Mouse (Mus musculus) neural tube, embryonic 13.5 days (tissue): ENCODE results near the gene Olfr666. TPM values are rescaled to one million over a fixed set of nuclear protein-coding genes. Genes with fewer than 3 reads are reported as not detected.
"Not testable (repeated sequence)": the region's sequence is repeated elsewhere in the genome, so short reads cannot be mapped to it uniquely, and the experiment has no call there.

Source experiments
- ATAC-seq: fragments of 200-750 bp; cut with Nextera tagmentation; 2 replicates; pipeline ENCODE4 v1.8.0; 2017; ENCODE audit warnings: low read depth, mild to moderate bottlenecking, moderate TSS enrichment, moderate library complexity
- H3K27ac ChIP-seq: fragments of 300-500 bp; sonication (generic); replicated peaks from 2 replicates; pipeline ENCODE4 v1.5.1; 2015; ENCODE audit warnings: moderate library complexity, mild to moderate bottlenecking, inconsistent platforms
- H3K27me3 ChIP-seq: fragments of 300-500 bp; sonication (generic); 2 replicates; pipeline ENCODE4 v1.6.1; 2015; ENCODE audit warnings: mild to moderate bottlenecking, inconsistent platforms
- H3K36me3 ChIP-seq: fragments of 300-500 bp; sonication (generic); 2 replicates; pipeline ENCODE4 v1.6.1; 2015; ENCODE audit warnings: mild to moderate bottlenecking, inconsistent platforms
- H3K4me1 ChIP-seq: fragments of 300-500 bp; sonication (generic); replicated peaks from 2 replicates; pipeline ENCODE4 v1.6.1; 2015; ENCODE audit warnings: inconsistent platforms
- H3K4me2 ChIP-seq: fragments of 300-500 bp; sonication (generic); 2 replicates; pipeline ENCODE4 v1.6.1; 2015; ENCODE audit warnings: inconsistent platforms, mild to moderate bottlenecking, moderate library complexity
- H3K4me3 ChIP-seq: fragments of 300-500 bp; sonication (generic); 2 replicates; pipeline ENCODE4 v1.5.1; 2015; ENCODE audit warnings: mild to moderate bottlenecking, inconsistent platforms
- H3K9ac ChIP-seq: fragments of 300-500 bp; sonication (generic); 2 replicates; pipeline ENCODE4 v1.6.1; 2015; ENCODE audit warnings: moderate library complexity, mild to moderate bottlenecking, inconsistent platforms
- H3K9me3 ChIP-seq: fragments of 300-500 bp; sonication (generic); 2 replicates; pipeline ENCODE4 v1.6.1; 2016; ENCODE audit warnings: inconsistent platforms
- WGBS: fragments of 180-500 bp; shearing (Covaris S2); methylation state at CpG from one replicate; pipeline ENCODE4 v1.1.7; 2015; 5-methylcytosine and 5-hydroxymethylcytosine counted together
- polyA plus RNA-seq: library from polyadenylated mRNA; unstranded; fragments of >200 nt; fragmentation: Nextera tagmentation; extraction: Ambion mirVana; gene quantifications from 2 replicates; pipeline ENCODE4 v1.2.1, GENCODE M21; 2015

Gene Olfr666
- polyA plus RNA-seq, result not detected in 2 replicates

- Histone ChIP-seq H3K36me3 (no peaks in the 10 kb centered on the region), H3K9ac (no peak within 1 kb of the TSS), H3K27ac (no peak within 1 kb of the TSS), H3K27me3 (no peaks in the 10 kb centered on the region), H3K4me3 (no peak within 1 kb of the TSS), H3K9me3 (no peaks in the 10 kb centered on the region), H3K4me1 (no peaks in the 10 kb centered on the region), H3K4me2 (no peak within 1 kb of the TSS)
- no peak for ATAC-seq
- 91% methylated on average over 2 of the region's 2 CpGs for WGBS
These were observed at the start of gene Olfr666 for GRCm38 (mm10) chr7:104895852-104896251. Gene Olfr666 (minus strand): TSS chr7:104895952.

DNA sequence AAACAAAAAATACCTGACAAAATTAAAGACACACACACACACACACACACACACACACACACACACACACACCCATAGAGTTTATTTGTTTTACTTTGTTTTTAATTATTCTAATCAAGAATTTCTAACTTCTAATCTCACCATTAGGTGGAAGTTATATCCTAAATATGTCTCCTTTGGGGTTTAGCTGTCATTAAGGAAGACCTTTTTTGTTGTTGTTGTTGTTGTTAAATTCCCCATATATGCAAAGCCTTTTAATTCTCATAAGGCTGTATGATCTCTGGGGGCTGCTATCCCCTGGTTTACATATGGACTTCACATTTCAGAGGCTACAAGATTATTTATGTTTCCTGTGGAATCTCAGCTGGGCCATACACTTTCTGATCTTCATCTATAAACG, 38.2 kb upstream of the Olfr666 start, which contains the start of gene Olfr669:
TSS of gene Olfr669 (plus strand) at position 301 of the 400 bp plus-strand sequence.
- Histone ChIP-seq H3K36me3 (no peaks in the 10 kb centered on the region), H3K27me3 (no peaks in the 10 kb centered on the region), H3K4me3 (no peak within 1 kb of the TSS), H3K27ac (no peak within 1 kb of the TSS), H3K9ac (no peak within 1 kb of the TSS), H3K4me2 (no peak within 1 kb of the TSS), H3K9me3 (no peaks in the 10 kb centered on the region), H3K4me1 (no peaks in the 10 kb centered on the region)
- WGBS, result 84% methylated on average over 1 of the region's 1 CpGs
- ATAC-seq, result no peak

GRCm38 (mm10) chr7:104927957-104928356, 32.2 kb upstream of the Olfr666 start, which contains the start of gene Olfr668:
Gene Olfr668 (minus strand): TSS chr7:104928057.
- WGBS, result 84% methylated on average over 1 of the region's 1 CpGs
- ATAC-seq, result no peak
- H3K9ac ChIP-seq, result no peak within 1 kb of the TSS

DNA sequence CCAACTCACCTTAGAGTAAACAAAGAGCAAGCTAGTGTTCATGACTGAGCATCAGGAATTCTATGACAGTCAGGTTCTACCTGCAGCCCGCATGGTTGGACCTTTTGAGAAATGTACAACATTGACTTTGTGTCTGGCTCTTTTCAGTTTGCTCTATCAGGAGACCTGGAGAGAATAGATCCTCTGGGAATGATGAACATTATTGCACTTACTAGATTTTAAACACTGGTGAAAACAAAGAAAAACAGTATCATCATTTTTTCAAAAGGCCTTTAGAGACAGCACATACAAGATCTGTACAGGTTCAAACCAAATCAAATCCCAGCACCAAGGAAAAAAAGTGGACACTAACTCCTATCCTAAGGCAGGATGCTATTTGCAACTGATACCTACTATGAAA, 25.6 kb upstream of the Olfr666 start, which contains the start of gene Olfr667:
TSS of gene Olfr667 (minus strand) at position 101 of the 400 bp plus-strand sequence.
- no peaks in the 10 kb centered on the region for H3K27me3 ChIP-seq
- H3K4me3 ChIP-seq, result no peak within 1 kb of the TSS
- H3K9me3 ChIP-seq, result no peaks in the 10 kb centered on the region
- no peak within 1 kb of the TSS for H3K4me2 ChIP-seq
- H3K27ac ChIP-seq, result no peak within 1 kb of the TSS
- H3K36me3 ChIP-seq, result no peaks in the 10 kb centered on the region
- 85% methylated on average over 1 of the region's 1 CpGs for WGBS
- H3K4me1 ChIP-seq, result no peaks in the 10 kb centered on the region
- H3K9ac ChIP-seq, result no peak within 1 kb of the TSS
- no peak for ATAC-seq

More at GRCm38 (mm10) chr7:104927957-104928356, 32.2 kb upstream of the Olfr666 start, which contains the start of gene Olfr668:
- no peaks in the 10 kb centered on the region for H3K27me3 ChIP-seq
- no peak within 1 kb of the TSS for H3K4me3 ChIP-seq
- no peak within 1 kb of the TSS for H3K27ac ChIP-seq
- H3K9me3 ChIP-seq, result no peaks in the 10 kb centered on the region
- no peaks in the 10 kb centered on the region for H3K4me1 ChIP-seq
- H3K4me2 ChIP-seq, result no peak within 1 kb of the TSS
- H3K36me3 ChIP-seq, result no peaks in the 10 kb centered on the region

GRCm38 (mm10) chr7:104877731-104878130, 18.0 kb downstream of the Olfr666 start, which contains the start of gene Olfr665:
Gene Olfr665 (plus strand): TSS chr7:104878031.
- Histone ChIP-seq H3K4me2 (no peak within 1 kb of the TSS), H3K4me1 (no peaks in the 10 kb centered on the region), H3K9ac (no peak within 1 kb of the TSS), H3K27me3 (no peaks in the 10 kb centered on the region), H3K36me3 (no peaks in the 10 kb centered on the region), H3K27ac (no peak within 1 kb of the TSS), H3K9me3 (no peaks in the 10 kb centered on the region), H3K4me3 (no peak within 1 kb of the TSS)
- 71% methylated on average over 1 of the region's 1 CpGs for WGBS
- no peak for ATAC-seq

GRCm38 (mm10) chr7:104861381-104861780, 34.4 kb downstream of the Olfr666 start:
- no peaks in the 10 kb centered on the region for H3K36me3 ChIP-seq
- H3K27me3 ChIP-seq, result no peaks in the 10 kb centered on the region
- H3K27ac ChIP-seq, result no peak overlapping the region
- H3K4me3 ChIP-seq, result no peak overlapping the region
- no peaks in the 10 kb centered on the region for H3K4me1 ChIP-seq
- WGBS, result 91% methylated on average over 3 of the region's 3 CpGs
- H3K4me2 ChIP-seq, result no peak overlapping the region
- no peaks in the 10 kb centered on the region for H3K9me3 ChIP-seq
- no peak for ATAC-seq
- no peak overlapping the region for H3K9ac ChIP-seq

- Histone ChIP-seq H3K4me2 (no peak overlapping the region), H3K36me3 (no peaks in the 10 kb centered on the region), H3K9me3 (no peaks in the 10 kb centered on the region), H3K27ac (no peak overlapping the region), H3K9ac (no peak overlapping the region), H3K4me1 (no peaks in the 10 kb centered on the region), H3K27me3 (no peaks in the 10 kb centered on the region), H3K4me3 (no peak overlapping the region)
- ATAC-seq, result no peak
- 92% methylated on average over 1 of the region's 1 CpGs for WGBS
These were observed 38.1 kb downstream of the Olfr666 start for GRCm38 (mm10) chr7:104857683-104858082.

GRCm38 (mm10) chr7:104856709-104857108, 39.0 kb downstream of the Olfr666 start, which contains the start of gene Usp17la:
Gene Usp17la (plus strand): TSS chr7:104857009.
- H3K27ac ChIP-seq, H3K9ac ChIP-seq, ATAC-seq, H3K36me3 ChIP-seq, H3K4me1 ChIP-seq, H3K27me3 ChIP-seq, H3K9me3 ChIP-seq, H3K4me3 ChIP-seq, H3K4me2 ChIP-seq: not testable (repeated sequence)
- 84% methylated on average over 2 of the region's 2 CpGs for WGBS

- no peaks in the 10 kb centered on the region for H3K36me3 ChIP-seq
- H3K4me1 ChIP-seq, result no peaks in the 10 kb centered on the region
- no peaks in the 10 kb centered on the region for H3K9me3 ChIP-seq
- WGBS, result 93% methylated on average over 3 of the region's 3 CpGs
- no peak overlapping the region for H3K4me3 ChIP-seq
- H3K27me3 ChIP-seq, result no peaks in the 10 kb centered on the region
- no peak for ATAC-seq
- no peak overlapping the region for H3K27ac ChIP-seq
- H3K9ac ChIP-seq, result no peak overlapping the region
- H3K4me2 ChIP-seq, result no peak overlapping the region
These were observed 40.5 kb downstream of the Olfr666 start for GRCm38 (mm10) chr7:104855248-104855750.

- H3K4me3 ChIP-seq, H3K9ac ChIP-seq, H3K27ac ChIP-seq, H3K9me3 ChIP-seq, H3K27me3 ChIP-seq, H3K4me2 ChIP-seq, H3K36me3 ChIP-seq, H3K4me1 ChIP-seq, ATAC-seq: not testable (repeated sequence)
- 83% methylated on average over 2 of the region's 2 CpGs for WGBS
These were observed 44.2 kb downstream of the Olfr666 start for GRCm38 (mm10) chr7:104851546-104851945.

DNA sequence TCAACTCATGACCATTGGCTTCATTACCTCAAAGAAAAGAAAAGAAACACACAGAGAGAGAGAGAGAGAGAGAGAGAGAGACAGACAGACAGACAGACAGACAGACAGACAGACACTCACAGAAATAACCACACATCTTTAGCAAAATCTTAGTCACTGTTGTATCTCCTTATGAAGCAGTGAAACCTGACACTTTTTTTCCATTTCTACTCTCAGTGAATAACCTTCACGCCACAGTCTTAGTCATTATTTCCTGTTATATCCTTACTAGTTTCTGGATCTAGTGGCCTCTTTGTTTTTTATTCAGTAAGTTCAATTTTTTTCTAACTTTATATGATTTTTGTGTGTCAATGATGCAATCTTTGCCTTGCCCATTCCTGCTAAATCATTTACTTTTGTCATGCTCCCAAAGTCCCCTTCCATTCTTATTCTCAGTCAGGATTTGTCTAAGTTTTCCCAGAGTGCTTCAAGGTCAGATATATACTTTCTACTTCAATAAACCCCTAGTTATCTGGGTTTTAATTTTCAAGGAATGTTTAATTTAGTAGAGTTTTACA, 51.9 kb downstream of the Olfr666 start:
- H3K4me1 ChIP-seq, result no peaks in the 10 kb centered on the region
- no peak overlapping the region for H3K9ac ChIP-seq
- H3K27me3 ChIP-seq, result no peaks in the 10 kb centered on the region
- no peaks in the 10 kb centered on the region for H3K9me3 ChIP-seq
- no peak overlapping the region for H3K27ac ChIP-seq
- H3K4me2 ChIP-seq, result no peak overlapping the region
- H3K36me3 ChIP-seq, result no peaks in the 10 kb centered on the region
- 90% methylated on average over 1 of the region's 1 CpGs for WGBS
- no peak for ATAC-seq
- H3K4me3 ChIP-seq, result no peak overlapping the region

DNA sequence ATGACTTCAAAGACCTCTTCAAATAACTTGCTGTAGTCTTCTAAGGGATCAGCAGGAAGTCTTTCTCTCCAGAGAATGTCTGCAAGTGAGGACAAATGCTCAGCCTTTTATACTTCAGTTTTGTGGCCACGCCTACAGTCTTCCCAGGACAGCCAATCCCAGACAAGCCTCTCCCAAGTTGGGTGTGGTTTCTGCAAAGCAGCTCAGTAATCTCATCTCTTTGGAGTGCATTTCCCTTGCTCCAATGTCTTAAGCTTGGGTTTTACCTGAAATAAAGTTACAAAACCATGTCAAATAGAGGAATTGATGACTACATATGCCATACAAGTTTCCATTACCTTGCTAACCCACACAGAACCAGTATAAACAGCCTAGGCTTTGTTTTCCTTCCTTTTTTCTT, 53.2 kb downstream of the Olfr666 start, which contains the start of gene Usp17lb:
TSS of gene Usp17lb (minus strand) at position 101 of the 400 bp plus-strand sequence.
- no peak within 1 kb of the TSS for H3K27ac ChIP-seq
- H3K4me2 ChIP-seq, result no peak within 1 kb of the TSS
- ATAC-seq, result no peak
- H3K9ac ChIP-seq, result no peak within 1 kb of the TSS
- H3K36me3 ChIP-seq, result no peaks in the 10 kb centered on the region
- 73% methylated on average over 1 of the region's 1 CpGs for WGBS
- no peak within 1 kb of the TSS for H3K4me3 ChIP-seq
- no peaks in the 10 kb centered on the region for H3K9me3 ChIP-seq
- H3K27me3 ChIP-seq, result no peaks in the 10 kb centered on the region
- no peaks in the 10 kb centered on the region for H3K4me1 ChIP-seq
